Mouse (Mus musculus) forebrain, embryonic 10.5 days (tissue): ENCODE measurements around the gene Trip10. TPM values are rescaled to one million over a fixed set of nuclear protein-coding genes. Genes with fewer than 3 reads are reported as not detected.

ENCODE experiments used
- DNase-seq: peaks from one replicate; pipeline ENCODE4 v3.0.0-alpha.2; 2017; ENCODE audit warnings: low spot score; ENCODE audit errors: extremely low spot score
- H3K27ac ChIP-seq: fragments of 300-500 bp; sonication (generic); 2 replicates; pipeline ENCODE4 v1.5.1; 2016; ENCODE audit warnings: mild to moderate bottlenecking
- H3K27me3 ChIP-seq: fragments of 300-500 bp; sonication (generic); 2 replicates; pipeline ENCODE4 v1.6.1; 2016; ENCODE audit warnings: mild to moderate bottlenecking; ENCODE audit not compliant: poor library complexity, severe bottlenecking
- H3K36me3 ChIP-seq: fragments of 300-500 bp; sonication (generic); replicated peaks from 2 replicates; pipeline ENCODE4 v1.6.1; 2016; ENCODE audit warnings: mild to moderate bottlenecking, moderate library complexity
- H3K4me1 ChIP-seq: fragments of 300-500 bp; sonication (generic); 2 replicates; pipeline ENCODE4 v1.6.1; 2016
- H3K4me3 ChIP-seq: fragments of 300-500 bp; sonication (generic); 2 replicates; pipeline ENCODE4 v1.5.1; 2016; ENCODE audit warnings: mild to moderate bottlenecking, moderate library complexity
- H3K9me3 ChIP-seq: fragments of 300-500 bp; sonication (generic); 2 replicates; pipeline ENCODE4 v1.6.1; 2016; ENCODE audit warnings: mild to moderate bottlenecking, moderate library complexity
- WGBS: fragments of 180-500 bp; shearing (Covaris S2); methylation state at CpG from one replicate; pipeline ENCODE4 v1.1.7; 2016; 5-methylcytosine and 5-hydroxymethylcytosine counted together
- polyA plus RNA-seq: library from polyadenylated mRNA; unstranded; fragments of >200 nt; fragmentation: Nextera tagmentation; extraction: Ambion mirVana; gene quantifications from 2 replicates; pipeline ENCODE4 v1.2.1, GENCODE M21; 2016

Trip10 gene
- polyA plus RNA-seq, 1 experiment from 2014 or later = 43.8 TPM

DNA sequence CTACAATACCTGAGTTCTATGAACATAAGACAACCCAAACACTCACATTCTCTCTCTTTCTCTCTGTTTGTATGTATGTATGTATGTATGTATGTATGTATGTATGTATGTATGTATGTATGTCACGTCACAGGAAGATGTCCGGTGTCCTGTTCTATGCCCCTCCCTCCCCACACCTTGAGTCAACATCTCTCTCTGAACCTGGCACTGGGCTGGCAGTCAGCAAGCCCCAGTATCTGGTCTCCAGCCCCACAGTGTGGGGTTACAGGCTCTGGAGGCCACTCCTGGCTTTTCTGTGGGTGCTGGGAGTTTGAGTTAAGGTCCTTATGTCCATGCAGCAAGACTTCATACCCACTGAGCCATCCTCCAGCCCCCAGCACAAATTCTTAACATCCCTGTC lies 21.8 kb upstream of the Trip10 start:
- H3K4me3 ChIP-seq = no peak overlapping the region
- H3K27ac ChIP-seq = no peak overlapping the region
- H3K4me1 ChIP-seq = no peaks in the 10 kb centered on the region
- H3K36me3 ChIP-seq = no peaks in the 10 kb centered on the region
- 96% methylated on average over 2 of the region's 2 CpGs for WGBS
- DNase-seq = no peak
- H3K27me3 ChIP-seq = no peaks in the 10 kb centered on the region
- no peaks in the 10 kb centered on the region for H3K9me3 ChIP-seq

DNA sequence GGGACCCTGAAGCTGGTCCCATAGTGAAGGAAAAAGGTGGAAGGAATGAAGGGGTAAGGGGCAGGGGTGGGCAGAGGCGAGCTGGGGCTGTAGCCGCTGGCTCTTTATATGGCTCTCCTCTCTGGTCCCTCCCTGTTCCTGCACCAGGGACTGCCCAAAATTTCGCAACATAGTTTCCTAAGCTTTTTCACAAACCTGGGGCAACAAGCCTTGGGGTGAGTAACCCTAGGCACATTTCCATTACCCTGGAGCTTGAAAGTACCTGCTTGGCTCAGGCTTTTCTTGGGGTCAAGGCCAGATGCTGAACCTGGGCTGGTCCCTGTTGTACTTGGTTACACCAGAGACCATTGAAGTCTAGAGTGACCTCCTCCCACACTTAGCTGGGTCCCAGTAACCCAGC lies 21.2 kb upstream of the Trip10 start, which contains the start of gene C3:
Gene C3 (minus strand): TSS at position 123 of the 400 bp plus-strand sequence.
- DNase-seq = no peak
- 85% methylated on average over 3 of the region's 3 CpGs for WGBS

DNA sequence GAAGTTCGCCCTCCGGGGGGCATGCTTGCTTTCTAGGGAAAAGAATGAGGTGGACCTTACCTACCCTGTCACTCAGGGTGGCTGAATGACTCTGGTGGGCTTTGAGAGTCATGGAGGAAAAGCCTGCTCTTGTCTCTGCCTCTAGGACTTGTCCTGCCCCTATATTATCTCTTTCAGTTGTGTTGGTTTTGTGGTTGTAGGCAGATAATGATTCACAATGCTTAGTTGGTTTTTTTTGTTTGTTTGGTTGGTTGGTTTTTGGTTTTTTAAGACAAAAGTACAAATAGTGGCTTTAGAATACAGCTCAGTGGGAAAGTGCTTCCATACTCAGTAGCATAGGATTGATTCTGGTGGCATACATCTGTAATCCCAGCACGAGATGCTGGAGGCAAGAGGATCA lies 20.4 kb upstream of the Trip10 start:
- no peak overlapping the region for H3K4me3 ChIP-seq
- H3K27me3 ChIP-seq = no peaks in the 10 kb centered on the region
- no peak overlapping the region for H3K27ac ChIP-seq
- H3K4me1 ChIP-seq = no peaks in the 10 kb centered on the region
- 87% methylated on average over 3 of the region's 3 CpGs for WGBS
- H3K9me3 ChIP-seq = no peaks in the 10 kb centered on the region
- DNase-seq = no peak
- H3K36me3 ChIP-seq = no peaks in the 10 kb centered on the region

More for the DNA sequence above, 21.2 kb upstream of the Trip10 start, which contains the start of gene C3:
- Histone ChIP-seq H3K27me3 (no peaks in the 10 kb centered on the region), H3K36me3 (no peaks in the 10 kb centered on the region), H3K27ac (no peak within 1 kb of the TSS), H3K9me3 (no peaks in the 10 kb centered on the region), H3K4me3 (no peak within 1 kb of the TSS), H3K4me1 (no peaks in the 10 kb centered on the region)

DNA sequence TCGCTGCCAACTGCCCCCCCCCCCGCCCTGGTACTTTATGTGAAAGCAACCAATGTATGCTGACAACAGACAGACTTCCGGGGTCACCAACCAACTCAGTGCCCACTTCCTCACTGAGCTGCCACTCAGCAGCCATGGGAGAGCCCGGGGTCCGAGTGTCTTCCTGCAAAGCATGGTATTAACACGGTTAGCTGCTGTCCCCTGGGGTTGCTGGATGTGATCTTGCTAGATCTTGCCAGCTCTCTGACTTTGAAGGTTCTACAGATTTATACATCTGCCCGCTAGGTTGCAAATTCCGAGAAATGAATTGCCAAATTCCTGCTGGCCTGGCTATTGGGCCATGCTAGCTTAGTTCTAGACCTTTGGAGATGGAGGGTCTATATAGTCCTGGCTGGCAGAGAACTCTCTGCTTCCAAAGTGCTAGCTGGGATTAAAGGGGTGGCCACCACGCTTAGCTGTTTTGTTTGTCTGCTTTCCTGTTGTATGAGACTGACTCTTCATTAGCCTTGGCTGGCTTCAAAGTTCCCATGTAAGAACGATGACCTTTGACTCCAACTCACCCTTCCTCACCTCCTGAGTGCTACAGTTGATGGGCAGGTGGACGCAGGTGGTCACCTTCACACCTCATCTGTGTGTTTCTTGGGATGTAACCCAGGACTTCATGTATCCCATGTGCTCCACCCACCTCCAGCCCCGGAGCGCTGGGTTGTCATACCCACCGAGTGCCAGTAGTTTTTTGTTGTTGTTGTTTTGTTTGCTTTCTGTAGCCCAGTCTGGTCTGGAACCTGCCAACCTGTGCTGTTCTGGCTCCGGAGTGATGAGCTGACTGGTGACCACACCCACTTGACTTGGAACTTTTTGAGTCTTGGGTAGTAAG lies 19.2 kb upstream of the Trip10 start:
- Histone ChIP-seq H3K27me3 (no peaks in the 10 kb centered on the region), H3K36me3 (peaks cover 10% of the 10 kb centered on the region), H3K4me3 (no peak overlapping the region), H3K9me3 (no peaks in the 10 kb centered on the region), H3K4me1 (no peaks in the 10 kb centered on the region), H3K27ac (no peak overlapping the region)
- WGBS = 81% methylated on average over 15 of the region's 15 CpGs
- no peak for DNase-seq

DNA sequence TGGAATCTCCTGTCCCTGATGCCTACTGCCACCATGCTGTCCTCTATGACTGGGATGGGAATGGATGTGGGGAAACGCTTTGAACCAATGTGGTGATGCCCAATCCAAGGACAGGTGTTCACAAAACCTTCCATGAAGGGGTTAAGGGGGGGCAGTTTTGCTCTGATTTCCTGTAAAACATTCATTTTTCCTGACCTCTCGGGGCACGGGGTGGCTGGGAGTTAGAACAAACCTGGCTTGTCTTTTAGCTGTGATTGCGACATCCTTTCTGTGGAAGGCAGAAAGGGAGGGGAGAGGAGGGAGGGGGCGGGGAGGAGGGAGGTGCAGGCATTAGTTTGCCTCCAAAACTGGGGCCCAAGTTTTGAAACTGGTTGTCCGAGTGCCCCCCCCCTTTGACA lies 18.5 kb upstream of the Trip10 start:
- no peak for DNase-seq
- Histone ChIP-seq H3K9me3 (no peaks in the 10 kb centered on the region), H3K27ac (no peak overlapping the region), H3K36me3 (peaks cover 16% of the 10 kb centered on the region), H3K4me1 (no peaks in the 10 kb centered on the region), H3K4me3 (no peak overlapping the region), H3K27me3 (no peaks in the 10 kb centered on the region)
- 83% methylated on average over 6 of the region's 6 CpGs for WGBS

DNA sequence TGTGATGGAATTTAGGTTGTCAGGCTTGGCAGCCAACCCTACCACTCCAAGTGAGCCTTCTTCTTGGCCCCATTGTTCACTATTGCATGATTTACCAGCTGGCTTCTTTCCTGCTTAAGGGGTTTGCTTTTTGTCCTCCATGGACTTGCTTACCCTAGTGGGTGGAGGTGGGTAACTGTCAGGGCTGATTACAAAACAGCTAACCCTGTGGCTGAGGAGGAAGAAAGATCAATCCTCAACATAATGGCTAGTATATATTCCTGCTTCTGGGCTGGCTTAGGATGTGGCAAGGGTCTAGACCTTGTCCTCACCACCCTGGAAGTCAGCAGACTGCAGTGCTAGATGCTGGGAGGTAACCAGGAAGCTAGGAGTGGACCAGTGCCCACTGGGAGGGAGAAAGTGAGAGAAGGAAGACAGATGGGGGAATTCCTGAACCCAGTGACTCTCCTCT lies 17.9 kb upstream of the Trip10 start:
- no peak for DNase-seq
- Histone ChIP-seq H3K27me3 (no peaks in the 10 kb centered on the region), H3K9me3 (no peaks in the 10 kb centered on the region)

DNA sequence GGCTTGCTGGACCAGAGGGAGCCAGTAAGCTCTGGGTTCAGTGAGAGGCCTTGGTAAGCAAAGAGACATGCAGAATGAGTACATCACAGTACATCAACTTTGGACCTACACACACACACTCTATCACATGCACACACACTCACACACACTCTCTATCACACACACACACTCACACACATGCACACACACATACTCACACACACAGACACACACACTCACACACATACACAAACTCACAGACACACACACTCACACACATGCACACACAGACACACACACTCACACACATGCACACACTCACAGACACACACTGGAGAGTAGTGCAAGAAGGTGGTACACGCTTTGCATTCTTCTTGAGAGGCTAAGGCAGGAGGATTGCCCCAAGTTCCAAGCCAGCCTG lies 17.1 kb upstream of the Trip10 start:
- Histone ChIP-seq H3K9me3 (no peaks in the 10 kb centered on the region), H3K27me3 (no peaks in the 10 kb centered on the region), H3K36me3 (peaks cover 31% of the 10 kb centered on the region), H3K4me1 (no peaks in the 10 kb centered on the region), H3K27ac (no peak overlapping the region), H3K4me3 (no peak overlapping the region)
- no peak for DNase-seq
- WGBS = 86% methylated on average over 1 of the region's 1 CpGs

More for the DNA sequence above, 17.9 kb upstream of the Trip10 start:
- H3K36me3 ChIP-seq = peaks cover 23% of the 10 kb centered on the region
- H3K27ac ChIP-seq = no peak overlapping the region
- H3K4me1 ChIP-seq = no peaks in the 10 kb centered on the region
- H3K4me3 ChIP-seq = no peak overlapping the region

DNA sequence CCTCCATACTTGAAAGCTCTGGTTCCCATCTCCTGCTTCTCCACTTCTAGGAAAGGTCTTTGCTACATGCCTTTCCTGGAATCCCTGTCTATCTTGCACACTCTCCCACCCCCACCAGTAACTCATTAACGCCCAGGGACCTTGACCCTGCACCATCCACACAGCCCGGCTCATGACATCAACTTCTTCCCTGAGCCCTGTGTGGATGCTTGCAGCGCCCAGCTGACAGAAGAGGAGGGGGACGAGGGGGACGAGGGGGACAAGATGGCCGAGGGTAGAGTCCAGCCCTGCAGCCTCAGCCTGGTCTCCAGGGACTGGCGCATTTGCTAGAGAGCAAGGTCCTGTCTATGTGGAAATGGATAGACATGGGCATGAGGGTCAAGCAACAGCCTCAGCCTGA lies 16.2 kb upstream of the Trip10 start:
- H3K27me3 ChIP-seq = no peaks in the 10 kb centered on the region
- no peaks in the 10 kb centered on the region for H3K4me1 ChIP-seq
- no peak overlapping the region for H3K27ac ChIP-seq
- H3K4me3 ChIP-seq = no peak overlapping the region
- no peak for DNase-seq
- 56% methylated on average over 7 of the region's 7 CpGs for WGBS
- H3K9me3 ChIP-seq = no peaks in the 10 kb centered on the region
- H3K36me3 ChIP-seq = peaks cover 39% of the 10 kb centered on the region

DNA sequence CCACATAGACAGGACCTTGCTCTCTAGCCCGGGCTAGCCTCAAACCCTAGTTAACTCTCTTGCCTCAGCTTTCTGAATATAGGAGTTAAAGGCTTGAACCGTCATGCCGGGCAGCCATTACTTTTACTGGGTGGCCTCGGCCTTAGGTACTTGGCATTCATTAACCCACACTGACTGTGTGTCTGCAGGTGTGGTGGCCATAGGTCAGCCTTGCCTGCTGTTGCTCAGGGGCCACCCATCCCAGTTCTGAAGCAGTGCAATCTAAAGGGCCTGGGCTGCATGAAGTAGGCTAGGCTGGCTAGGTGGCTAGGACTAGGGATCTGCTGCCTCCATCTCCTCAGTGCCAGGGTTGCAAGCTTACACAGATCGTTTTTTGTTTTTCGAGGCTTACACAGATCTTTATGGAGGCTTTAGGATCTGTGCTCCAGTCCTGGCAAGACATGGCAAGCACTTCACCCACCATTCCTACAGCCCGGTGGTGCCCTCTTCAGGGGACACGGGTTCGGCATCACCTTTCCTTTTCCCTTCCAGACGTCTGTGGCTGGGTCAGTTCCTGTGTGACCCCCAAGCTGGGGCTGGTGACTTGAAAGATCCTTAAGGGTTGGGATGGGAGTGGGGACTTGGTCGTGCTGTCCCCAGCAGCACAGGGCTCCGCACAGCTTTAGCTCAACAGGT lies 14.9 kb upstream of the Trip10 start:
- Histone ChIP-seq H3K27ac (no peak overlapping the region), H3K4me1 (no peaks in the 10 kb centered on the region), H3K9me3 (no peaks in the 10 kb centered on the region), H3K36me3 (peaks cover 42% of the 10 kb centered on the region), H3K27me3 (no peaks in the 10 kb centered on the region), H3K4me3 (no peak overlapping the region)
- no peak for DNase-seq
- whole genome bisulfite sequencing = 83% methylated on average over 12 of the region's 12 CpGs

DNA sequence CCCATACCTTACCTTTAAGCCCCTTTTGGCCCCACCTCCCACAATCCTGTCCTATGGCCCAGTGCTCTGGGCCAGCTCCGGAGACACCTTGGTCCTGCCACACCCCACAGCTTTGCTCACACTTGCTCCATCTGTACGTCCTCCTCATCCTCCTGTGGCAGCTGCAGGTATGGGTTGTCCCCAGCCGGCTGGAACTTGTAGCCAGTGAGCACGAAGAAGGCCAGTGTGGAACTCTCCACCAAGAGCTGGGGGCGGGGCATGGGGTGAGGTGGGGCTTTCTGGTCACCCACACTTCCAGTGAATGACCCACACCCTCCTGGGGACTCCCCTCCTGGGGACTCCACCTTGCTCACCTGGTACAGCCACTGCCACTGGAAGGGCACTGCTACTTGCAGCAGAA lies 13.5 kb upstream of the Trip10 start:
- Histone ChIP-seq H3K27me3 (no peaks in the 10 kb centered on the region), H3K4me3 (no peak overlapping the region), H3K36me3 (peaks cover 42% of the 10 kb centered on the region), H3K9me3 (no peaks in the 10 kb centered on the region), H3K4me1 (no peaks in the 10 kb centered on the region), H3K27ac (no peak overlapping the region)
- no peak for DNase-seq
- 86% methylated on average over 5 of the region's 5 CpGs for WGBS

DNA sequence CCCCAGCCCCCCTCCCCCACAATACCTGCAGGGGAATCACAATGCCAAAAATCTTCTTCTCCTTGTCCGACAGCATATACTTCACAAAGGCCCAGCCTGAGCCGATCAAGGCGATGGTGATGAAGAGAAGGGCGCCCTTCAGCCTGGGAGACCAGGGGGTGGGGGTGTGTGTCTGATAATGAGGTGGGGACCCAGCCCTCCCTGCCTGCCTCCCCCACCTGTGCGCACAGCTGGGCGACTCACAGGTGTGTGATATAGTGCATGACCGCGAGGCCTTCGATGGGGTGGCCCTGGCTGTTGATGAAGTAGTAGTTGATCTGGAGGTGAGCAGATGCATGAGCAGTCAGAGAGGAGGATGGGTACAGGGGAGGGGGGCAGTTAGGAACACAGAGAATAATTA lies 12.1 kb upstream of the Trip10 start:
- 92% methylated on average over 9 of the region's 9 CpGs for WGBS
- Histone ChIP-seq H3K4me1 (no peaks in the 10 kb centered on the region), H3K4me3 (no peak overlapping the region), H3K36me3 (peaks cover 50% of the 10 kb centered on the region), H3K9me3 (0 out of 2 replicates have a peak, but pooled peaks cover 4% of the 10 kb centered on the region), H3K27me3 (no peaks in the 10 kb centered on the region), H3K27ac (no peak overlapping the region)
- no peak for DNase-seq

DNA sequence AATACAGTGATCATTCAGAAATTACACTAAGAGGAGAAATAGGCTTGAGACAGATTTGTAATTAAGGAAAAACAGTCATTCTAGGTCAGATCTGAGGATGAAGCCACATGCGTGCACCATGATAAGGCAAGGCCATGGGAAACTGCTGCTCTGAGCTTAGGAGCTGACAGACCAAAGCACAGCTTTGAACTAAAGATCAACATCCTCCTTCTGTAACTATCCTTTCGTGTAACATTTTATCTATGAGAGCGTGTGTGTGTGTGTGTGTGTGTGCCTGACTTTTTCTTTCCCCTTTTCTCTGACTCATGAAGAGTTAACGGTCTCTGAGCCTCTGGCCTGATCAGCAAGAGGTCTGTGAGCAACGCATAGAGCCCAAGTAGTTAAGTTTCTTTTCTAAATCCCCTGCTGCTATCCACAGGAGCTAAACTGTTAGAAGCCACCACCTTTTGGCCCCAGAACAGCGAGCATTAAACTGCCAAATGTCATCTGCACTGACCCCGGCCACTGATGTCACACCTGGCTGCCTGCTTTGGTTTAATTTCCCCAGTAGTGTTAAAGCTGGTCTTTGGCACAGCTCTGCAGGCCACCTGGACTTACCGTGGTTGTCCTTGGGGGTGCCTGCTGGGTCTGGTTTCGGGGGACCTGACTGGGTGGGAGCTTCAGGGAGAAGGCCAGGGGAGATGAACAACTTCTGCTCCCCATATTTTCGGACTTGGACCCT lies 5.4 kb upstream of the Trip10 start:
- Histone ChIP-seq H3K4me3 (no peak overlapping the region), H3K36me3 (peaks cover 36% of the 10 kb centered on the region), H3K4me1 (peaks cover 21% of the 10 kb centered on the region), H3K27ac (no peak overlapping the region), H3K9me3 (0 out of 2 replicates have a peak, but pooled peaks cover 4% of the 10 kb centered on the region), H3K27me3 (no peaks in the 10 kb centered on the region)
- 82% methylated on average over 10 of the region's 10 CpGs for WGBS
- no peak for DNase-seq
